Comparison of ENCODE assay signal across 15 mouse cellular contexts in genomic region chr12:5918030-5918429, GRCm38 (mm10).
"Had no signal": no experiment of that assay in that cellular context is flagged by ENCODE, and none has a peak within 500 bp of the region (broad histone marks: within the 10 kb centered on the region; RNA-seq: fewer than 3 reads in every experiment).

No protein-coding gene starts in this region.

- H3K9me3 ChIP-seq: lung, embryonic 15.5 days; megakaryocyte, embryonic 14.5 days; midbrain, embryonic 13.5 days; midbrain, embryonic 15.5 days; neural tube, embryonic 12.5 days had no signal

- H3K4me2 ChIP-seq: lung, embryonic 15.5 days; midbrain, embryonic 11.5 days; midbrain, embryonic 13.5 days; midbrain, embryonic 15.5 days; neural tube, embryonic 12.5 days had no signal

- H3K4me3 ChIP-seq: lung, embryonic 15.5 days; megakaryocyte, embryonic 14.5 days; midbrain, embryonic 13.5 days; midbrain, embryonic 15.5 days; neural tube, embryonic 12.5 days had no signal

- H3K27ac ChIP-seq: lung, embryonic 15.5 days; macrophage; midbrain, embryonic 13.5 days; midbrain, embryonic 15.5 days; neural tube, embryonic 12.5 days had no signal

- H3K36me3 ChIP-seq: lung, embryonic 15.5 days; midbrain, embryonic 13.5 days; midbrain, embryonic 15.5 days; neural tube, embryonic 12.5 days had no signal

- H3K9ac ChIP-seq: lung, embryonic 15.5 days; midbrain, embryonic 13.5 days; midbrain, embryonic 15.5 days; neural tube, embryonic 12.5 days had no signal

- ATAC-seq: lung, postnatal 0 days; midbrain, embryonic 13.5 days; midbrain, embryonic 15.5 days had no signal

- H3K4me1 ChIP-seq: lung, embryonic 15.5 days; megakaryocyte, embryonic 14.5 days; midbrain, embryonic 13.5 days; midbrain, embryonic 15.5 days; neural tube, embryonic 12.5 days had no signal

- DNase-seq: lung, adult 2 months; lung, postnatal 14 days; lung, postnatal 36 days; right cerebral cortex, postnatal 14 days; thymus, adult 18-20 months; thymus, postnatal 14 days; thymus, postnatal 36 days had no signal

- H3K27me3 ChIP-seq: lung, embryonic 15.5 days; megakaryocyte, embryonic 14.5 days; midbrain, embryonic 13.5 days; midbrain, embryonic 15.5 days; neural tube, embryonic 12.5 days had no signal
